Mouse (Mus musculus): ENCODE data around the gene Gli2. TPM values are rescaled to one million over a fixed set of nuclear protein-coding genes. Genes with fewer than 3 reads are reported as not detected.

Gene Gli2
- total RNA-seq, 2 experiments from 2014 or later = not detected

- no peak for ATAC-seq (replicated peaks; ENCODE audit: poor library complexity)
Observed at GRCm38 (mm10) chr1:118905319-118905718, 148.1 kb downstream of the Gli2 start.

DNA sequence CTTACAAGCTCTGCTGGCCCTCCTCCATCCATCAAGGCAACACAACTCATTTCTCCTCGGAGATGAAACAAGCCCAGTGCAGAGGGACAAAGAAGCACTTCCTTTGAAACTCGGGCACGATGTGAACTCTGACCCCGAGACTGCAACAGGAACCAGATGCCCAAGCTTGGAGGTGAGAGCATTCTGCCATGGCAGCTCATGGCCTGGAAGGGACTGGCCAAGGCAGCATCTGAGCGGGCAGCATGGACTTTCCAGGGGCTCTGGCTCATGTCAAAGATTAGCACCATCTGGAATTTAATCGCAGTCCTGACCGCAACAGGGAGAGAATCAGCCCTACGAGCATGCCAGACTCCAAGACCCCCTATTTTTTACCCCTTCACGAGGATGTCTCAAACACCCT is 148.5 kb downstream of the Gli2 start:
- no peak for ATAC-seq (replicated peaks; ENCODE audit: poor library complexity)

- ATAC-seq (replicated peaks; ENCODE audit: poor library complexity) = no peak
Observed at GRCm38 (mm10) chr1:118904431-118904830, 149.0 kb downstream of the Gli2 start.

DNA sequence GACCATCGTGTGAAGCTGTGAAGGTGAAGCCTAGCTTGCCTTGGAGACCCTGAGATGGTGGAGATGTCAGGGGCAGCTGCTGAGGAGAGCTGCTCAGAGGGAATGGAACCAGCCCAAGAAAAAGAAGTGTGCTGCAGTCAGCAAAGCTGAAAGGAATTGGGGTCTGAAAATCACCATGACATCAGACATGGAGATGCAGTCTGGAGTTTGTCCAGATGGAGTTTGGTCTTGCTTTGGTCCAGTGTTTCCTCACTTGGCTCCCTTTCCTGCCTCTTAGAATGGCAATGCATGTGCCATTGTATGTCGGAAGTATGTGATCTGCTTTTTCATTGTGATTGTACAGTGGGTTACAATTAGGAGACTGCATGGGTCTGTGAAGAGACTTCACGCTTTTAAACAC is 149.7 kb downstream of the Gli2 start:
- no peak for ATAC-seq (replicated peaks; ENCODE audit: poor library complexity)

- ATAC-seq (replicated peaks; ENCODE audit: poor library complexity) = no peak
Observed at GRCm38 (mm10) chr1:118901868-118902586, 151.4 kb downstream of the Gli2 start.

DNA sequence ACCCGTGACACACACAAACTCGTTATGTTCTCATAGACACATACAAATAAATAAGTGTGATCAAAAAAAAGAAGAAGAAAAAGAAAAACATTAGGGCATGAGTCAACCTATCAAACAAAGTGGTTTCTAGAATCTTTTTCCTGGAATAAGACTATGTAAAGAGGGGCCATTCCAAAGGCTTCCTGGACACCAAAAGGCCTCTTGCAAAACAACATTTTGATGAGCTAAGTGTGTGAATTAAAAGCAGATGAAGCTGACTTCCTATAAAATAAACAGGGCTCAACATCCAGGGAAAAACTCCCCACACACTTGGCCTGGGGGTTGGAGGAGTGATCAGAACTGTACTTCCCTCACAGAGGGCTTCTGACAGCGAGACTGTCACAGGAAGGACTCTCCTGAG is 155.1 kb downstream of the Gli2 start:
- no peak for ATAC-seq (replicated peaks; ENCODE audit: poor library complexity)

- ATAC-seq (replicated peaks; ENCODE audit: poor library complexity) = no peak
Observed at GRCm38 (mm10) chr1:118895026-118895762, 158.2 kb downstream of the Gli2 start.

DNA sequence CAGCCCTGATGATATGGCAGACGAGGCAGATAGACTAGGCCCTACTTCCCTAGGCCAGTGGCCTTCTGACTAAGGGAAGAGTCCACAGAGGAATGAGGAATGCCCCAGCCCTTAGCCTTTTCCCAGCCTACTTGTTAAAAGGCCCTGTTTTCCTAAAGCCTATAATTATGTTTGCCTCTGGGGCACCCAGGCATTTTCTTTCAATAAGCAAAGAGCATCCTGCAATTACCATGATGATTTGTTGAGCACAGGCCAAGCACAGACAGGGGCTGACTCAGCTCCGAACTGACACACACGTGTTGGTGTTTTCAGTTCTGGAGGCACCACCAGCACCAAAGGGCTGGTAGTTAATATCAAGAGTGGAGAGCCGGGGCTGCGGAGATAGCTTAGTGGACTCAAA is 162.0 kb downstream of the Gli2 start:
- ATAC-seq (replicated peaks; ENCODE audit: poor library complexity) = no peak

- ATAC-seq (replicated peaks; ENCODE audit: poor library complexity) = no peak
Observed at GRCm38 (mm10) chr1:118890125-118890875, 163.1 kb downstream of the Gli2 start.

GRCm38 (mm10) chr1:118880781-118881247 is 172.6 kb downstream of the Gli2 start:
- ATAC-seq (replicated peaks; ENCODE audit: poor library complexity) = no peak

DNA sequence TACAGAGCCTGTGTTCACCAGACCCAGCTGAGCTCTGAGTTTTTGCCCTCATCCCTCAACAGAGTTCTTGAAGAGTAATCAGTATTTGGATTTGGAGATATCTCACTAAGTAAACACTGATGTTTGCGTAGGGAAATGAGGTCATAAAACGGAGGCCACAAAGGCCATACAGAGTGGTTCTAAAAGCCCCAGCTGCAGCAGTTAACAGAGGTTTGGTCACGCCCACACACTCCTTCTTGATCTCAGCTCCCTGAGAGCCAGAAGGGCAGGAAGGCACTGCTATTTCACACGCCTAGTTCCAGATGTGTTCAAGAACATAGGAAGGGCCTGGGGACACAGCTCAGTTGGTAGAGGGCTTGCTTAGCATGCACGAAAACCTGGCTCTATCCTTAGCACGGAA is 175.1 kb downstream of the Gli2 start:
- ATAC-seq (replicated peaks; ENCODE audit: poor library complexity) = no peak

GRCm38 (mm10) chr1:118875227-118875626 is 178.2 kb downstream of the Gli2 start:
- no peak for ATAC-seq (replicated peaks; ENCODE audit: poor library complexity)

DNA sequence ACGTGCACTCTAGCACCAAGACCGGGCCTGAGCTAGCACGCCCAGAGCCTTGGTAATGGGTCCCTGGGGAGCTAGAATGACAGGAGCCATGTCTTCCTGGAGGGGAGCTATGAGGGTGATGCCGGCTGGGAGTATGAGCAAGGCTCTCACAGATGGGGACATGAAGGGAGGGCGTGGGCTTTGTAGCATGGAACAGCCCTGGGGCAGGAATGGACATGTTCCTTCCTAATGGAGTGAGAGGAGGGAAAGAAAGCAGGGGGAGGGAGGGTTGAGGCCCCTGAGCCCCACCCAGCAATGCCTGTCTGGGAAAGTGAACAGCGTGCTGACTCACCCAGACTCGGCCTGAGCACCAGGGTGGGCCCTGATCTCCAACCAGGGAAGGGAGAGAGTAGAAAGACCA is 179.9 kb downstream of the Gli2 start:
- ATAC-seq (replicated peaks; ENCODE audit: poor library complexity) = no peak

DNA sequence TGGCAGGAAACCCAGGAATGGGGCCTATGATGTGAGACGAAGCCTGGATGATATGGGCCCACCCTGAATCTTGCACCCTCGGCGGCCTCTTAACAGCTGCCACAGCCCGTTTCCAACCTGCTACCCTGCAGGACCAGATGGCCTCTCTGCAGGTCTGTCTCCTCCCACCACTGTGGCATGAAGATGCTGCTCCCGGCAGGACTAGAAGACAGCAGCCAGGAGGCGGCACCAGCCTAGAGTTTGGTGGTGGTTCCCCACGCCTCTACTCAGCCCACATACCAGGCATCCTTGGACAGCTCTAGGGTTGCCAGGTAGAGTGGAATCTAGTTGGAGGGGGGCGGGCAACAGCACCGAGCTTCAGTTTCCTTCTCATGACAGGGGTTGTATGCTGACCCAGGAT is 188.7 kb downstream of the Gli2 start:
- ATAC-seq (replicated peaks; ENCODE audit: poor library complexity) = no peak

- no peak for ATAC-seq (replicated peaks; ENCODE audit: poor library complexity)
Observed at GRCm38 (mm10) chr1:118864031-118864430, 189.4 kb downstream of the Gli2 start.

- ATAC-seq (replicated peaks; ENCODE audit: poor library complexity) = no peak
Observed at GRCm38 (mm10) chr1:118858101-118858500, 195.3 kb downstream of the Gli2 start.

DNA sequence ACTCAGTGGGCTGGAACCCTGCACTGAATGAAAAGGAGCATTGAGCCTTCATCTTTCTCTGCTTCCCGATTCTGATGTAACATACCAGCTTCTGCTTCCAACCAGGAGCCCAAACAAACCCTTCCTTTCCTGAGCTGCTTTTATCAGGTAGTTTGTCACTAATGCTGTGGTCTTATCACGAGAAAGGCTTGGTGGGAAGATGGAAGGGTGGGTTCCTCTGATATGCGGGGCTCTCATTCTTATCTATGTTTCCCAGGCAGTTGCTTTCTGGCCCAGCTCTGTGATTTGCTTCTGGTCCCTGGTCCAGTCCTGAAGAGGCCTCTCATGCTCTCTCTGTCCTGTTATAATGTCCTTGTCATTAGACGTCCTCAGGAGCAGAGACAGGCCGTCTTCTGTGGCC is 222.8 kb downstream of the Gli2 start:
- no peak for ATAC-seq (replicated peaks; ENCODE audit: poor library complexity)

GRCm38 (mm10) chr1:118826614-118827013 is 226.8 kb downstream of the Gli2 start:
- no peak for ATAC-seq (replicated peaks; ENCODE audit: poor library complexity)

- ATAC-seq (replicated peaks; ENCODE audit: poor library complexity) = no peak
Observed at GRCm38 (mm10) chr1:118825467-118826219, 227.8 kb downstream of the Gli2 start.

DNA sequence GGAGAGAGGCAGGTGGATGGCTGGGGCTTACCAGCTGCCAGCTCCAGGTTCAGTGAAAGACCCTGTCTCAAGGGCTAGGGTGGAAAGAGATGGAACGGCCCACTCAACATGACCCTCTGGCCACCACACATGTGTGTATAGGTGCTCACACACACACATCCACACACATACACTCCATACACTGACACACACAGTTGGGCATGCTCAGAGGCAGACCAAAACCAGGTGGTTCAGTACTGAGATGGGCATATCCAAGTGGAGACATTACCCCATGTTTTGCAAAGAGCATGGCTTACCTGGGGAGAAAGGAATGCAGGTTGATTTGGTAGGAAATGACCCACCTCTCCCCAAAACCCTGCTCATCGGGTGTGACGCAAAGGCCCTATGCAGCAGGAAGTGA is 228.4 kb downstream of the Gli2 start:
- ATAC-seq (replicated peaks; ENCODE audit: poor library complexity) = no peak

GRCm38 (mm10) chr1:118822258-118822657 is 231.2 kb downstream of the Gli2 start:
- no peak for ATAC-seq (replicated peaks; ENCODE audit: poor library complexity)

Data from megakaryocyte progenitor cell, adult 5-6 weeks (primary cell).